Mouse (Mus musculus) hindbrain, postnatal 0 days (tissue): ENCODE measurements around the gene Bcl2l11. TPM values are rescaled to one million over a fixed set of nuclear protein-coding genes. Genes with fewer than 3 reads are reported as not detected.

Experiments
- ATAC-seq: fragments of 200-750 bp; cut with Nextera tagmentation; 2 replicates; pipeline ENCODE4 v1.8.0; 2017; ENCODE audit warnings: mild to moderate bottlenecking, moderate TSS enrichment, moderate library complexity
- DNase-seq: peaks from one replicate; pipeline ENCODE4 v3.0.0-alpha.2; 2015; ENCODE audit warnings: low spot score
- H3K27ac ChIP-seq: fragments of 300-500 bp; sonication (generic); 2 replicates; pipeline ENCODE4 v1.5.1; 2014; ENCODE audit warnings: mild to moderate bottlenecking
- H3K27me3 ChIP-seq: fragments of 300-500 bp; sonication (generic); 2 replicates; pipeline ENCODE4 v1.6.1; 2014; ENCODE audit warnings: low read length, mixed read lengths; ENCODE audit not compliant: insufficient read depth
- H3K36me3 ChIP-seq: fragments of 300-500 bp; sonication (generic); 2 replicates; pipeline ENCODE4 v1.6.1; 2014; ENCODE audit warnings: low read length, mixed read lengths; ENCODE audit not compliant: insufficient read depth
- H3K4me1 ChIP-seq: fragments of 300-500 bp; sonication (generic); 2 replicates; pipeline ENCODE4 v1.6.1; 2014; ENCODE audit warnings: antibody characterized with exemption, low read length, mixed read lengths; ENCODE audit not compliant: insufficient read depth
- H3K4me2 ChIP-seq: fragments of 300-500 bp; sonication (generic); 2 replicates; pipeline ENCODE4 v1.6.1; 2014; ENCODE audit warnings: low read depth, mild to moderate bottlenecking, low read length, moderate library complexity, mixed read lengths
- H3K4me3 ChIP-seq: fragments of 300-500 bp; sonication (generic); 2 replicates; pipeline ENCODE4 v1.5.1; 2014; ENCODE audit warnings: low read length
- H3K9ac ChIP-seq: fragments of 300-500 bp; sonication (generic); replicated peaks from 2 replicates; pipeline ENCODE4 v1.6.1; 2014; ENCODE audit warnings: mild to moderate bottlenecking, low read length, moderate library complexity, mixed read lengths
- H3K9me3 ChIP-seq: fragments of 300-500 bp; sonication (generic); 2 replicates; pipeline ENCODE4 v1.6.1; 2016; ENCODE audit warnings: low read length, mixed read lengths
- CTCF ChIP-seq: IDR thresholded peaks from 2 replicates; pipeline ENCODE4 v1.5.1; 2016; ENCODE audit warnings: antibody characterized with exemption, control low read depth, low read depth
- whole genome bisulfite sequencing: fragments of 180-500 bp; shearing (Covaris S2); extraction: QIAGEN DNeasy Blood & Tissue Kit; methylation state at CpG from one replicate; pipeline ENCODE4 v1.1.7; 2014; 5-methylcytosine and 5-hydroxymethylcytosine counted together
- polyA plus RNA-seq: library from polyadenylated mRNA; unstranded; fragments of >200 nt; fragmentation: Nextera tagmentation; extraction: Ambion mirVana; gene quantifications from 2 replicates; pipeline ENCODE4 v1.2.1, GENCODE M21; 2015
- total RNA-seq: library from RNA; depleted of rRNA; stranded (reverse); fragments of >200 nt; gene quantifications from 2 replicates; pipeline ENCODE4 v1.2.3, GENCODE M21; 2014

Bcl2l11 gene
- total and polyA plus RNA-seq, 2 experiments from 2014 or later = 7.8 to 11.3 TPM

- DNase-seq = no peak
- Histone ChIP-seq H3K36me3 (no peaks in the 10 kb centered on the region; the same call in 1 of the 2 replicates), H3K4me2 (peak overlapping the region; percentile 83), H3K4me3 (peak overlapping the region; percentile 54), H3K27me3 (no peaks in the 10 kb centered on the region), H3K9ac (no peak overlapping the region), H3K27ac (no peak overlapping the region), H3K9me3 (no peaks in the 10 kb centered on the region), H3K4me1 (peaks cover 12% of the 10 kb centered on the region; the same call in 1 of the 2 replicates)
- 37% methylated on average over 10 of the region's 10 CpGs for WGBS
- no peak for TF ChIP-seq CTCF
- no peak for ATAC-seq
These were observed 2.7 kb downstream of the Bcl2l11 start for GRCm38 (mm10) chr2:128128532-128128931.

GRCm38 (mm10) chr2:128131503-128131902 is 5.7 kb downstream of the Bcl2l11 start:
- H3K4me2 ChIP-seq = no peak overlapping the region
- H3K27me3 ChIP-seq = no peaks in the 10 kb centered on the region
- H3K4me3 ChIP-seq = no peak overlapping the region
- no peak overlapping the region for H3K27ac ChIP-seq
- no peak overlapping the region for H3K9ac ChIP-seq
- no peaks in the 10 kb centered on the region for H3K9me3 ChIP-seq
- H3K36me3 ChIP-seq = no peaks in the 10 kb centered on the region; the same call in 1 of the 2 replicates
- 92% methylated on average over 11 of the region's 11 CpGs for WGBS
- no peaks in the 10 kb centered on the region for H3K4me1 ChIP-seq
- ATAC-seq = no peak
- no peak for DNase-seq
- TF ChIP-seq CTCF = no peak

GRCm38 (mm10) chr2:128132635-128133034 is 6.8 kb downstream of the Bcl2l11 start:
- no peak overlapping the region for H3K27ac ChIP-seq
- H3K4me1 ChIP-seq = no peaks in the 10 kb centered on the region
- TF ChIP-seq CTCF = no peak
- H3K9me3 ChIP-seq = no peaks in the 10 kb centered on the region
- ATAC-seq (no peak), DNase-seq (no peak)
- no peak overlapping the region for H3K4me2 ChIP-seq
- WGBS = 90% methylated on average over 5 of the region's 5 CpGs
- no peaks in the 10 kb centered on the region for H3K27me3 ChIP-seq
- H3K9ac ChIP-seq = no peak overlapping the region
- no peak overlapping the region for H3K4me3 ChIP-seq
- H3K36me3 ChIP-seq = no peaks in the 10 kb centered on the region; the same call in 1 of the 2 replicates

GRCm38 (mm10) chr2:128133865-128134264 is 8.0 kb downstream of the Bcl2l11 start:
- no peak overlapping the region for H3K9ac ChIP-seq
- H3K4me1 ChIP-seq = peaks cover 1% of the 10 kb centered on the region; the same call in 1 of the 2 replicates
- TF ChIP-seq CTCF = no peak
- H3K9me3 ChIP-seq = no peaks in the 10 kb centered on the region
- H3K36me3 ChIP-seq = no peaks in the 10 kb centered on the region; the same call in 1 of the 2 replicates
- no peak for DNase-seq
- ATAC-seq = no peak
- no peak overlapping the region for H3K4me3 ChIP-seq
- H3K4me2 ChIP-seq = no peak overlapping the region
- no peaks in the 10 kb centered on the region for H3K27me3 ChIP-seq
- no peak overlapping the region for H3K27ac ChIP-seq

- no peak for DNase-seq
- Histone ChIP-seq H3K36me3 (no peaks in the 10 kb centered on the region; the same call in 1 of the 2 replicates), H3K27ac (no peak overlapping the region), H3K4me1 (peaks cover 7% of the 10 kb centered on the region), H3K27me3 (no peaks in the 10 kb centered on the region), H3K9ac (no peak overlapping the region), H3K9me3 (no peaks in the 10 kb centered on the region), H3K4me2 (no peak overlapping the region), H3K4me3 (no peak overlapping the region)
- no peak for TF ChIP-seq CTCF
- 73% methylated on average over 5 of the region's 5 CpGs for WGBS
- no peak for ATAC-seq
These were observed 8.6 kb downstream of the Bcl2l11 start for GRCm38 (mm10) chr2:128134474-128134873.

- no peak overlapping the region for H3K4me2 ChIP-seq
- no peak overlapping the region for H3K4me3 ChIP-seq
- no peaks in the 10 kb centered on the region for H3K9me3 ChIP-seq
- ATAC-seq (no peak), DNase-seq (no peak)
- H3K27ac ChIP-seq = no peak overlapping the region
- H3K4me1 ChIP-seq = peaks cover 8% of the 10 kb centered on the region
- TF ChIP-seq CTCF = peak; percentile 22
- H3K27me3 ChIP-seq = no peaks in the 10 kb centered on the region
- WGBS = 53% methylated on average over 8 of the region's 8 CpGs
- no peak overlapping the region for H3K9ac ChIP-seq
- no peaks in the 10 kb centered on the region; the same call in 1 of the 2 replicates for H3K36me3 ChIP-seq
These were observed 9.1 kb downstream of the Bcl2l11 start for GRCm38 (mm10) chr2:128134948-128135347.

GRCm38 (mm10) chr2:128136769-128137433 is 11.1 kb downstream of the Bcl2l11 start:
- Histone ChIP-seq H3K9me3 (no peaks in the 10 kb centered on the region), H3K4me1 (peaks cover 8% of the 10 kb centered on the region), H3K9ac (no peak overlapping the region), H3K27me3 (no peaks in the 10 kb centered on the region), H3K4me3 (no peak overlapping the region), H3K4me2 (no peak overlapping the region), H3K27ac (no peak overlapping the region), H3K36me3 (no peaks in the 10 kb centered on the region)
- TF ChIP-seq CTCF = no peak
- WGBS = 90% methylated on average over 16 of the region's 16 CpGs
- ATAC-seq = no peak
- no peak for DNase-seq
